Mouse (Mus musculus) cerebellum, adult 11 months (tissue): ENCODE results near the gene Mst1r.

Experiments used
- DNase-seq: peaks from one replicate; pipeline ENCODE4 v3.0.0; 2022

Gene Mst1r

GRCm38 (mm10) chr9:107906252-107906966, at the start of gene Mst1r:
Mst1r (plus strand) TSS chr9:107906873.
- no peak for DNase-seq

GRCm38 (mm10) chr9:107858343-107858742, 48.3 kb upstream of the Mst1r start:
- no peak for DNase-seq

- no peak for DNase-seq
Observed at GRCm38 (mm10) chr9:107864493-107864892, 42.2 kb upstream of the Mst1r start.

GRCm38 (mm10) chr9:107866081-107866480, 40.6 kb upstream of the Mst1r start:
- DNase-seq, result no peak

GRCm38 (mm10) chr9:107872350-107873098, 34.1 kb upstream of the Mst1r start:
- DNase-seq, result peak; percentile 91

GRCm38 (mm10) chr9:107873137-107873536, 33.5 kb upstream of the Mst1r start, which contains the start of gene Rbm6:
Rbm6 (minus strand) TSS chr9:107873237.
- no peak for DNase-seq

GRCm38 (mm10) chr9:107880411-107880810, 26.3 kb upstream of the Mst1r start:
- DNase-seq, result no peak

- DNase-seq, result peak; percentile 88
Observed at GRCm38 (mm10) chr9:107887804-107888266, 18.8 kb upstream of the Mst1r start, which contains the start of gene Mon1a. Mon1a (plus strand) TSS chr9:107888151.

- DNase-seq, result no peak
Observed at GRCm38 (mm10) chr9:107888267-107888850, 18.3 kb upstream of the Mst1r start.

- no peak for DNase-seq
Observed at GRCm38 (mm10) chr9:107890260-107890659, 16.4 kb upstream of the Mst1r start.

GRCm38 (mm10) chr9:107891023-107891422, 15.7 kb upstream of the Mst1r start:
- no peak for DNase-seq

- no peak for DNase-seq
Observed at GRCm38 (mm10) chr9:107898563-107898962, 8.1 kb upstream of the Mst1r start.

- no peak for DNase-seq
Observed at GRCm38 (mm10) chr9:107899855-107900254, 6.8 kb upstream of the Mst1r start.

- peak; percentile 93 for DNase-seq
Observed at GRCm38 (mm10) chr9:107900840-107901626, 5.6 kb upstream of the Mst1r start.

- DNase-seq, result no peak
Observed at GRCm38 (mm10) chr9:107901627-107901914, 5.1 kb upstream of the Mst1r start.

GRCm38 (mm10) chr9:107904726-107905125, 1.9 kb upstream of the Mst1r start:
- DNase-seq, result peak; percentile 84

- no peak for DNase-seq
Observed at GRCm38 (mm10) chr9:107906967-107907800, 511 bp downstream of the Mst1r start.

GRCm38 (mm10) chr9:107907801-107908120, 1.1 kb downstream of the Mst1r start:
- DNase-seq, result no peak

GRCm38 (mm10) chr9:107908410-107909158, 1.9 kb downstream of the Mst1r start:
- DNase-seq, result no peak

GRCm38 (mm10) chr9:107910025-107910769, 3.5 kb downstream of the Mst1r start:
- DNase-seq, result no peak
